ENCODE assay signal across 24 mouse cellular contexts in genomic region chr4:47230498-47230897, GRCm38 (mm10). TPM values are rescaled to one million over a fixed set of nuclear protein-coding genes. Genes with fewer than 3 reads are reported as not detected.
DNase-seq lines count a peak whose midpoint lies in the region; TF ChIP-seq lines count a peak whose summit lies in the region.
"Had no signal": no experiment of that assay in that cellular context is flagged by ENCODE, and none has a peak within 500 bp of the region (broad histone marks: within the 10 kb centered on the region; RNA-seq: fewer than 3 reads in every experiment).

No protein-coding gene starts in this region.

- intact Hi-C loops in gastrocnemius, adult 2 months (cut with DNase I): no loop called here
- intact Hi-C loops in gastrocnemius, postnatal 14 days (cut with DNase I; ENCODE audit: low total_unique reads): loop anchor here (10.0 kb wide), 1 partner anchor 96 kb away; no protein-coding TSS in a partner anchor

- DNase-seq in gastrocnemius, adult 2 months: no peak
- DNase-seq in gastrocnemius, postnatal 14 days: no peak
- DNase-seq in layer of hippocampus, adult 9-11 months: peak; percentile 44
- DNase-seq in layer of hippocampus, adult 11-12 months (ENCODE audit: low spot score): no peak
- peak; percentile 37 for DNase-seq in 3T3-L1 (ENCODE audit: low read depth, low spot score)
- DNase-seq in brain, adult 2 months (ENCODE audit: low read depth, low spot score): peak; percentile 23
- no peak for DNase-seq in kidney, postnatal 36 days
- DNase-seq: adrenal gland, adult 8-10 months; adrenal gland, postnatal 36 days; cerebellum, adult 11-12 months; cerebellum, adult 8-10 months; cerebellum, postnatal 36 days; embryo, embryonic 11 days; gastrocnemius, postnatal 10 days; heart, adult 18-20 months; heart, postnatal 36 days had no signal

- no peak overlapping the region for H3K4me3 ChIP-seq in gastrocnemius, adult 2 months
- H3K4me3 ChIP-seq: embryonic facial prominence, embryonic 10.5 days; embryonic facial prominence, embryonic 13.5 days; erythroblast, embryonic 14.5 days; forebrain, embryonic 12.5 days; forebrain, embryonic 15.5 days; hindbrain, embryonic 10.5 days had no signal

- TF ChIP-seq CTCF in gastrocnemius, adult 2 months (IDR thresholded peaks at IDR 0.05): no peak

- H3K27ac ChIP-seq in gastrocnemius, adult 2 months: peak overlapping the region; percentile 25
- H3K27ac ChIP-seq: embryonic facial prominence, embryonic 10.5 days; embryonic facial prominence, embryonic 13.5 days; forebrain, embryonic 12.5 days; forebrain, embryonic 15.5 days; hindbrain, embryonic 10.5 days; hindbrain, embryonic 14.5 days; hindbrain, postnatal 0 days had no signal

RNA-seq across cellular contexts. Expression of gene Col15a1, which starts 22.5 kb away (rescaled TPM):
- total RNA-seq in gastrocnemius, adult 2 months (2021): 10 to 100 TPM; 19.5 to 37.8 TPM
- 100 to 1,000 TPM; 212 to 288 TPM for total RNA-seq in gastrocnemius, postnatal 14 days (2021)

Comparison
In these comparisons a context has a peak if more than half of its experiments do, and no peak if none do; other contexts are left out.
1. DNase-seq: peak in layer of hippocampus, adult 9-11 months (single experiment), 3T3-L1 (single experiment) and brain, adult 2 months (single experiment); none in gastrocnemius, adult 2 months (single experiment), gastrocnemius, postnatal 14 days (single experiment), layer of hippocampus, adult 11-12 months (single experiment) and kidney, postnatal 36 days (0 of 2).
2. RNA of gene Col15a1, which starts 22.5 kb away (total RNA-seq): 212 to 288 TPM in gastrocnemius, postnatal 14 days; 19.5 to 37.8 TPM in gastrocnemius, adult 2 months; every median in the first group is over 4 times any median in the second.